Mouse (Mus musculus) left cerebral cortex, postnatal 10 days (tissue): ENCODE data around the gene Casp4. TPM values are rescaled to one million over a fixed set of nuclear protein-coding genes. Genes with fewer than 3 reads are reported as not detected.

Source experiments
- DNase-seq, 2 experiments: peaks; one replicate each; pipeline ENCODE4 v3.0.0; 2021 to 2022; ENCODE audit warnings: low spot score in 2 of 2, mixed read lengths in 1 of 2; ENCODE audit errors: extremely low spot score in 1 of 2
- intact Hi-C: fragments of 180-260 bp; cut with DNase I; formaldehyde crosslinking; loops from one replicate; pipeline ENCODE4 v1.15.1; 2025
- total RNA-seq, 2 experiments: library from RNA; stranded (reverse); gene quantifications; 2 replicates each; pipeline ENCODE4 v1.2.3; 2021

Gene Casp4
- under 1 TPM; 0.49 to 0.79 TPM for total RNA-seq

DNA sequence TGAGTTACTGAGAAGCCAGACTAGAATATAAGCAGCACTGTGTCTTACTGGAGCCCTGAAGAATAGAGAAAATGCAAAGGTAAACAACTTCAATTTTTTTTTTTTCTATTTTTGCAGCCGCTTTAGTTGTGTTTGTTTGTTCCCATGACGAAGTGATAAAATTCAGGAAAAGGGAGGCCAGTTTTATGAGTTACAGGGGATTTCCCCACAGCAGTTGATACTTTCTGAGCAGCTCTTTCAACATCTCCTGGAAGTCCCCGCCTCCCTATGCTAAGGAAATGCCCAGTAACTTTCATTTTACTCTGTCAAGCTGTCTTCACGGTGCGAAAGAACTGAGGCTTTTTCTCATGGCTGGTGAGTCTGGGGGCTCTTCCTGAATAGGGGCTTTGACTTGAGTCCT, at the start of gene Casp4:
TSS of gene Casp4 (plus strand) at position 268 of the 400 bp plus-strand sequence.
- intact Hi-C loops = no loop called here
- no peak for DNase-seq

DNA sequence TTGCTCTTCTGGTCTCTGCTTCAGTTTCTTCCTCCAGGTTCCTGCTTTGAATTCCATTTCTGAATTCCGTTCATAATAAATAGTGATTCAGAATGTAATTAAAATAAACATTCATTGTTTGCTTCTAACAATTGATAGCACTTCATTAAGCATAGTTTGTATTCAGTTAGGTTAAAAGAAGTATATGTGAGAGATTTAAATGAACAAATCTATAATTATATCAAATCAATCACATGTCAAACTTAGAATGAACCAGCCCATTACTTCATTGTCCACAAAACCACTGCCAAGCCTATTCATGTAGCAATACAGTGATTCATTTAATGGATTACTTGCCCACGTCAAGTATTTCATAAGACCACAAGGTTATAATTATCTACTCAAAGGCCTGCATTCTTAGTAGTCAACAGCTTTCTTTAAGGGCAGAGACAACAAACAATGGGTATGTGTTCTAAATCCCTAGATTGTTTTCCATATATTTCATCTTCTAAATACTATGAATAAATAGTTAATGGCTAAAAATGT, 44.6 kb upstream of the Casp4 start:
- intact Hi-C loops = no loop called here
- DNase-seq = no peak

DNA sequence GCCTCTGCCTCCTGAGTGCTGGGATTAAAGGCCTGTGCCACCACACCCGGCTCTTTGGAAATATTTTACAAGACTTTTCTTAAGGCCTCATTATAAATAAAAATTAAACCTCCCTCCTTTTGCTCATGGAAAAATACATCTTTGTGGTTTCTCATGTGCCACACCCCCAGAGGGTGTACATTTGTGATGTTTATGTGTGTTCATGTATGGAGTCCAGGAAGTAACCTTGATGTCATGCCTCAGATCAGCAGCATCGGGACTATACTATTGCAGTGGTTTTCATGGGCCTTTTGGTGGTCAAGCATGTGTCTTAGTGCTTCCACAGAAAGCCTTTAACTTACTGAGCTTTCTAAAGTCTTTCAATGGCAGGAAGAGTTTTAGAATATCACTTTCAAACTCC, 38.4 kb upstream of the Casp4 start:
- intact Hi-C loops = no loop called here
- no peak for DNase-seq

DNA sequence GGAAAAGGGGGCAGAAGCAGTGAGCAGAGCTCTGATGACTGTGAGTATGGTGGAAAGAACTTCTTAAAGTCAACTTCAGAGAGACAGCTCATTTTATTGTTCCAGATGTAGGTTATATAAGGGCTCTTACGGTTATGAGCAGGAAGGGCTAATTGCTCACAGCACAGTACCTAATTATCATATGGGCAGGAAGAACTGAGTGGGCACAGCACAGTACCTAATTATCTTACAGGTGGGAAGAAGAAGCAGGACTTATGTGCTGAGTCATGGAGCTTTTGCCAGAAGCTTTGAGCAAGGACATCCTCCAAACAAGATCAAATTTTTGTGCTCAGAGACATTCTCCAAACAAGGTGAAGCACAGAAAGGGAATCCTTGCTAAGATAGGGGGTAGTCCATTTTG, 37.7 kb upstream of the Casp4 start:
- intact Hi-C loops = no loop called here
- no peak for DNase-seq

DNA sequence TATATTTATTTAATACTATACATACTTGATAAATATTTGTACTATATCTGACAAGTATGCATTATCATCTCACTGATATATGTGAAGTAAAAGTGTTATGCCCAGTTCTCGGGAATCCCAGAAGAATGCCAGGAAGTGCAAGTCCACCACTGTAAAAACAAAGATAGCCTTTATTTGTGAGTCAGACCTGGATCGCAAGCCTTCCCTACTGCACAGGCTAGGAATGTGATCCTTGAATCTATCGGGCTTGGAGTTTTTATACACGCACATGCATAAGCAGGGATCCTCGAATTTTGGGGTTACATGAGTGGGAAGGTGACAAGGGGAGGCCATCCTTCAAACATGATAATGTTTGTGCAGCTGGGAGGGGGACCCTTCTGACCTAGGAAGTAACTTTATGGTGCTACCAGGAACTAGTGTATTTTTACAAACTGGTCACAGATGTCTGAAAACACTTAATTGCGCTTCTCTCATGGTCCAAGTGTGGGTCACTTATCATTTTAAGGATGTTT, 37.2 kb upstream of the Casp4 start:
- intact Hi-C loops = no loop called here

DNA sequence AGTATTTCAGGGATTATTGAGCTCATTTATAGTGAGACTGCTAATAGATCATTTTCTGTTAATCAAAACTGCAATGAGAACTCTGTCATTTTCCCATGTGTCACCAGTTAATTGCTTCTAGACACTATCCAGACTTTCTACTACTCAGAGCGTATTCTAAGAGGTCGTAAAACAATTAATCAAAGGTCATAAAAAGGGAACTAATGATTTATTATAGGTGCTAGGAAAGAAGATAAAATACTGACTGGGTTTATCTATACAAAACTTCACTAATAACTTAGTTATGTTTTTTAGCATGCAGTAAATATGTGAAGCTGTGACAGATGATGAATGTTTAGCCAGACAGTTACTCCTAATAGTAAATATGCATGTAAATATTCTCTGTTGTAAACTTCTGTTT, 22.6 kb upstream of the Casp4 start:
- intact Hi-C loops = no loop called here

More for the DNA sequence above, 37.2 kb upstream of the Casp4 start:
- no peak for DNase-seq

DNA sequence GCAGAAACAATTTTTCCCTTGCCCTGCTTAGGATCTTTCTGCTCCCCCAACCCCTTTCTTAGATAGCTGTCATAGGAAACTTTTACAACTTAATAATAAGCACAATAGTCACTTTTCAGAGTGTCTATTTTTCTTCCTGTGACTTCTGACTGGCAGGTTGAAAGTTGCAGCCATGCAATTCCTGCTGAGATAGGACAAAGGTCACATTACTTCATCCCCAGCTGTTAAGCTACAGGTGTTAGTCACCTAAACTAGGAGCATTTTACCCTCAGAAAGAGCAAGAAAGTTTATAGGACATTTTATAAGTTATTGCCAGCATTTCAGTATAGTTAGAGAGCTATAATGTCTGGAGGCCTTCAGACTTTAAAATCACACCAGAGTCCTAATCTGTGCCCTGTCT, 22.0 kb upstream of the Casp4 start:
- no peak for DNase-seq
- intact Hi-C loops = no loop called here

More for the DNA sequence above, 22.6 kb upstream of the Casp4 start:
- DNase-seq = no peak

DNA sequence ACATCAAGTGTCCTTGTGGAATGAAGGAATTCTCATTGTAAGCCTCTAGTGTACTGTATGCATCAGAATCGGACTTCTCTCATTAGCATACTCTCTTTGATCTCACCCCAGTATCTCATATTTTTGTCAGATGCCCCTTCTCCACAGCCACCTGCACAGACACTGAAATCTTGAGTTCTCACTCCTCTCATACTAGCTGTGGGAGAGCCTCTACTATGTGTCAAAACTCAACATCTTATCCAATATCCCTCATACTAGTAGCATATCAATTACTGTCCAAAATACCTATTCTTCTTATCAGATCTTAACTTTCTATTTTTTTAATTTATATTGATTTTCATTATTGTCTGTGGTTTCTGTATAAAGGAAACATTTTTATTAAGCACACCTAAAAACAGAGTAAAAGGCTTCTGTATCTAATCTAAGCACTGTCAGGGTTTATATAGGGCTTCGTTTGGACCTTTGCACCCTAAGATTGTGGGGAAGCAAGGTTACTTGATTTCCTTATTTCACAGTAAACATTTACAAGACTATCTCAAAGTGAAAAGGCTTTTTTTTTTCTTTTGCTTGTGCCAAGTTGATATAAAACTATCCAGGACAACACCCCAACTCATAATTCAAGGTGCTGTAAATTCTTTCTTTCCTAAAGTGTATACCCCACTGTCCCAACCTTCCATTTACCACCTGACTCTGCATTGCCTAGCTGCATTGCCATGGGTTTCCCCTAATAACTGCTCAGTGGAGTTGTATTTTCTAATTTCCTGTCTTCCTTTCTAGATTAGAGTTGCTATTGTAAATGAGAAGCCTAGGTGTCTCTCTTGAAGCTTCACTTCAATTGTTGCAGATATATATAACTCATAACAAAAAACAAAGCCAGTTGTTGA, 12.0 kb upstream of the Casp4 start:
- DNase-seq = no peak
- intact Hi-C loops = no loop called here

DNA sequence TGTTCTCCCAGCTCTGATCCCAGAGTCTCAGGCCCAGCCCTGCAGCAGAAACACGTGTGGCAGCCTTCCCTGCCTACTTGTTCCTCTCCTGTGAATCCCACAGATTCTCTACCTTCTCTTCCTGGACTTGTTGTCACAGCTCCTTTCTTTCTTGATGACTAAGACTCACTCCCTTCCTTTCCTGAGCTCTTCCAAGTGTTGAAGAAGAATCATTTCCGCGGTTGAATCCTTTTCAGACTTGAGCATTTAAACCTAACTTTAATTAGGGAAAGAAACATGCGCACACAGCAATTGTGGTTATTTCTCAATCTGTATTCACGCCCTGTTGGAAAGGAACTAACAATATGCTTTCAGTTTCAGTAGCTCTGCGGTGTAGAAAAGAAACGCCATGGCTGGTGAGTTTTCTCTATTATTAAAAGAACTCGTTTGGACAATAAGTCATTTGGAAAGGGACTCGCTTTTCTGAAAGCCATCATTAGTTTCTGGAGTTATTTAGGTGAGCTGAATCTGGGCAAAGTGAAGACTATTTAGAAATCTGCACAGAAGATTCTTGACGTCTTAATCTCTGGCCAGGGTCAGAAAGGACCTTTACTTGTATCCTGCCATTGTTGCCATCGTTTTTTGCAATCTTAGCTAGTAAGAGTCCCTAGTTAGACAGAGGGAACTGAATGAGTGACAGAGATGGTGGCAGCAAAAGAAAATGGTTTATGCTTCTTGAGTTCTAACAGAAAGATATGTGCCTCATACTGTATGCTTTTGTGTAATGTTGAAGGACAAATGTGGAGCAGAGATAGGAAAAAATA, 10.1 kb upstream of the Casp4 start, which contains the start of gene Casp1:
TSS of gene Casp1 (plus strand) at position 189 of the 803 bp plus-strand sequence.
- DNase-seq = no peak
- intact Hi-C loops = no loop called here

DNA sequence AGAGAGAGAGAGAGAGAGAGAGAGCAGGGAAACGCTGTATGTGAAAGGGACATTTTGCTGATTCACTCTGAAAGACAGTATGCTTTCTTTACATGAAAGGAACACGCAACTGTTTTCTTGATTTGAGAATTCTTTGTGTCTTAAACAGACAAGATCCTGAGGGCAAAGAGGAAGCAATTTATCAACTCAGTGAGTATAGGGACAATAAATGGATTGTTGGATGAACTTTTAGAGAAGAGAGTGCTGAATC, 9.6 kb upstream of the Casp4 start:
- intact Hi-C loops = no loop called here

DNA sequence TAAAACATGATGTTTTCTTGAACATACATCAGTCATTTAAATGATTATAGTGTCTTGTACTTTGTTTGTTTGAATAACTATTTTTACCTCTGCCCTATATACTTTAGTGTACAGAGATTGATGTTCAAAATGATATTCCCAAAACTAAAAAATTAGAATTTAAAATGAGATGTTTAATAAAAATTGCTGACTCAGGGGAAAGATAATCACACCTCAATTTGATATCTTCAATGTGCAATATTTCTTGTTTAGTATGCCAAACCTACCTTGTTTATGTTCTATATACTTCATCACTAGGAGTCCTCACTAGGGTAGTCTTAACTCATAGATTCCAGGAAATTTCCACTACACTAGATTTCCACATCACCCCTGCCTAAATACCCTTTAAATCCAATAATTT, 1.5 kb downstream of the Casp4 start:
- DNase-seq = no peak
- intact Hi-C loops = no loop called here

More for the DNA sequence above, 9.6 kb upstream of the Casp4 start:
- no peak for DNase-seq

DNA sequence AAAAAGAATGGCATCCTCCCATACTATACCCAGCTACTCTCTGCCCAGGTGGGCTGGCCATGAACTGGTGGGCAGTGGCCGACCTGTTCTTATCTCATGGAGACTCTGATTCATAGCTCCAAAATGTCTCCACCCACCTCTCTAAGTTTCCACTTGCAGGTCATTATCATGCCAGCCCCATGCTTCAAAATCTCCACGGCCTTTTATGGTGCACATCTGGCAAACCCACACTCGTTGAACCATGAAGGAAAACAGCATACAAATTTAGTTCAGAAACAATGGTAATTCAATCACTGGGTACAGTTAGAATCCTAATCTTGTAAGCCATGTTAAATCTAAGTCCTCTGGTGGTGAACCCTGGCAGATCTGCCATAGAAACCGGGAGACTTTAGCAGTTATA, 2.8 kb downstream of the Casp4 start:
- DNase-seq = no peak
- intact Hi-C loops = no loop called here

DNA sequence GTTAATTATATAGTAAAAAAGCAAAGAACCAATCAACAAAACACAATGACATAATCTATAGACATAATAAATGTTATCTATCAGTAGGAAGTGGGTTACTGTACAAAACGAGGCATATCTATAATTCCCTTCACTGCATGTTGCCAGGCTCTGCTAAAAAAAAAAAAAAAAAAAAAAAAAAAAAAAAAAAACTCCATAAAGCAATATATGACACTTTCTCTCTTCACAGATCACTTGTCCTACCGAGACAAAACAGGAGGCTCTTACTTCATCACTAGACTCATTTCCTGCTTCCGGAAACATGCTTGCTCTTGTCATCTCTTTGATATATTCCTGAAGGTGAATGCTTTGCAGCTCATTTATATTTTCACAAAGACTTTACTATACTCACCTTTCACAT, 19.6 kb downstream of the Casp4 start:
- DNase-seq = no peak
- intact Hi-C loops = no loop called here

DNA sequence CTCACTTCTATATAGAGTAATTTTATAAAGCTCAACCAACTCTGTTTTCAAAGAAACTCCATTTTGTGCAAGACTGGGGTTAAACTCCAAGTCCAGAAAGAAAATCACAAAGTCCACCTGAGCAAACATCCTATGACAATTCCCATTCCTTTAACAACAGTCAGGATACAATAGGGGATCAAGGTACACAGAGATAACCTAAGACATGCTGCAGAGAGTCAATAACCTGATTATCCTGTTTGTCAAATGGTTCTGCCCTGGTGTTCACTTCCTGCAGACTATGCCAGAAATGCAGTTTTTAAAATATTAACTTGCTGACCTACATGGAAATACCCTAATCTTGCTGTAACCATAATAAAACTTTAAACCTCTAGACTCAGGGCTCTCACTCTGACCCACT, 23.8 kb downstream of the Casp4 start:
- intact Hi-C loops = no loop called here

DNA sequence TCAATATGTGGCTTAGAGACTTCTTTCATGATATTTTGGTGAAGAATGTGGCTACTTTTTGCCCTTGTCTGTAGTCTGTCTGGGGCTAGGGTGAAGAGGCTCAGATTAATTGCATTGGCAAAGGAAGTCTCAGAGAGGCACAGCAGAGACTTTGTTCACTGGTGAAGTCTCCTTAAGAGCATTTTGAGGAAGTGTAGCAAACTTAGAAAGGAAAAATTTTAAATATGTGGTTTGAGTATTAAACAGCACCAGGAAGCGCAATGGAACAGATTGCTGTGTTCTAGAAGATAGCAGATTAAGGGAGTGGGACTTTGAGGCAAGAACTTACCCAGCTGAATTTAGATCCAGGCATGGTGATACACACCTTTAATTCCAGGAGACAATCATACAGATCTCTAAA, 24.8 kb downstream of the Casp4 start:
- DNase-seq = no peak
- intact Hi-C loops = no loop called here

More for the DNA sequence above, 23.8 kb downstream of the Casp4 start:
- no peak for DNase-seq

DNA sequence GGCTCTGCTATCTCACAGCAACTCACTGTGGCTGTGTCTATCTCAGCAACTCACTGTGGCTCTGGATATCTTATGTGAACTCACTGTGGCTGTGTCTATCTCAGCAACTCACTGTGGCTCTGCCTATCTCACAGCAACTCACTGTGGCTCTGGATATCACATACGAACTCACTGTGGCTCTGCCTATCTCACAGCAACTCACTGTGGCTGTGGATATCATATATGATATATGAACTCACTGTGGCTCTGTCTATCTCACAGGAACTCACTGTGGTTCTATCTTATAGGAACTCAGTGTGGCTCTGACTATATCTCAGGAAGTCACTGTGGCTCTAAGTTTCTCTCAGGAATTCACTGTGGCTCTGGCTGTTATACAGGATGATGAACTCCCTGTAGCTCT, 34.5 kb downstream of the Casp4 start:
- no peak for DNase-seq
- intact Hi-C loops = no loop called here

DNA sequence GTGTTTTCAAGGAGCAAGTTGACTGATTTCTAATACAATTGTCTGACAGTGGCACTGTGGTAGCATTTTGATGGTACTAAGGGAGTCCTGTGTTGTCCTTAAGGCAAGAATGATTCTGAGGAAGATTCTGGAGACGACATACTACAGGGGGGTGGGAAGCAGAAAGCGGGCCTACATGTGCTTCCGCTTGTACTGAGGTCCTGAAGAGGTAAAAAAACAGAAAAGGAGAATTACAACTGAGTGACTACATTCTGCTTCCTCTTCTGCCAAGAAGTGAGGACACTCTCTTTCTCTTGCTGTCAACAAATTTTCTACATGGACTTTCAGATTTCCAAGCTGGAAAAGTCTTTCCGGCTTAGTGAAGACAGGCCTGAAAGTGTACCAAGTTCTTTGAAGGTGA, 35.5 kb downstream of the Casp4 start:
- intact Hi-C loops = no loop called here
- DNase-seq = no peak

DNA sequence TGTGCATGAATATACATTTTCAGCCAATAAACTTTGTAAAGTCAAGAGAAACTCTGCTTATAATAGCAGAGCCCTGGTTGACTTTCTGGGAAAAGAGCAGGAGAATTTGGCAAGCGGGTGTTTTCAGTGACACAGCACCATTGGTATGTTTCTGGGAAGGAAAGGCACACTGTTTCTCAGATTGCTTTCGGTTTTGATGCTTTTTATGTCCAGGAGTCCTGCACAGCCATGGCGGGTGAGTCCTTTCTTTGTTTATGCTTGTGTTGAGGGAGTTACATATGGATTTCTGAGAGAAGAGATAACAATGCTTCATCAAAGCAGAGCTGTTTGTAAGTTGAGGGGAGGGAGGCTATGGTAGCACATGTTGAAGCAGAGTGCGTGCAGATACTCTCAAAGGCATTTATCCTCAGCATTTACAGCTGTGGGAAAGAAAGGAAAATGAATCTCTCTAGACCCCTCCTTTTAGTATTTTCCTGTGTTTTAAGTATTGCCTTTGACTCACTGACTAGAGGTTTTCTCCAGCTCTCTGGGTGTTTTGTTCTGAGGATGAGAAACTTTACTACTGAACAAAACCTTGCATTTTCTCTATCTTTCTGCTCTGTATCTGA, 36.8 kb downstream of the Casp4 start, which contains the start of gene Casp12:
TSS of gene Casp12 (plus strand) at position 140 of the 608 bp plus-strand sequence.
- intact Hi-C loops = no loop called here
- DNase-seq = no peak

DNA sequence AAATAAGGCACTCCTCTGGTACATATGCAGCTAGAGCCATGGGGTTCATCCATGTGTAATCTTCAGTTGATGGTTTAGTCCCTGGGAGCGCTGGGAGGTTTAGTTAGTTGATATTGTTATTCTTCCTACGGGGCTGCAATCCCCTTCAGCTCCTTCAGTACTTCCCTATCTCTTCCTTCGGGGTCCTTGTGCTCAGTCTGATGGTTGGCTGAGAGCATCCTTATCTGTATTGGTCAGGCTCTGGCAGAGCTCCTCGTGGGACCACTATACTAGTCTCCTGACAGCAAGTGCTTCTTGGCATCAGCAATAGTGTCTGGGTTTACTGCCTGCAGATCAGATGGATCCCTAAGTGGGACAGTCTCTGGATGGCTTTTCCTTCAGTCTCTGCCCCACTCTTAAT, 38.8 kb downstream of the Casp4 start:
- intact Hi-C loops = no loop called here
- no peak for DNase-seq
